Mouse (Mus musculus) thymus, adult 2 months (tissue): Measurements from ENCODE around the gene Hpf1. TPM values are rescaled to one million over a fixed set of nuclear protein-coding genes. Genes with fewer than 3 reads are reported as not detected.

Experiments used
- DNase-seq: peaks from one replicate; pipeline ENCODE4 v3.0.0; 2021
- H3K27ac ChIP-seq: fragments of 200-500 bp; 2 replicates; pipeline ENCODE4 v1.5.1; 2012; ENCODE audit warnings: low read length, control low read depth; ENCODE audit not compliant: control insufficient read depth, insufficient read depth
- H3K27me3 ChIP-seq: fragments of 200-500 bp; 2 replicates; pipeline ENCODE4 v1.6.1; 2012; ENCODE audit warnings: mild to moderate bottlenecking, low read length, moderate library complexity, mixed read lengths; ENCODE audit not compliant: control insufficient read depth, insufficient read depth
- H3K36me3 ChIP-seq: fragments of 200-500 bp; 2 replicates; pipeline ENCODE4 v1.6.1; 2012; ENCODE audit warnings: mild to moderate bottlenecking, low read length, moderate library complexity; ENCODE audit not compliant: control insufficient read depth, insufficient read depth
- H3K4me1 ChIP-seq: fragments of 200-500 bp; replicated peaks from 2 replicates; pipeline ENCODE4 v1.6.1; 2012; ENCODE audit warnings: low read length; ENCODE audit not compliant: control insufficient read depth, insufficient read depth
- H3K4me3 ChIP-seq: fragments of 200-500 bp; 2 replicates; pipeline ENCODE4 v1.5.1; 2012; ENCODE audit warnings: mild to moderate bottlenecking, low read length, control low read depth, moderate library complexity; ENCODE audit not compliant: control insufficient read depth, insufficient read depth
- CTCF ChIP-seq: fragments of 200-500 bp; IDR thresholded peaks from 2 replicates; pipeline ENCODE4 v1.5.1; 2012; ENCODE audit warnings: mild to moderate bottlenecking, control low read depth, low read length, moderate library complexity, borderline replicate concordance; ENCODE audit not compliant: control insufficient read depth, poor library complexity, insufficient read depth; ENCODE audit errors: extremely low read depth
- POLR2A ChIP-seq: fragments of 200-500 bp; IDR thresholded peaks from 2 replicates; pipeline ENCODE4 v1.6.1; 2012; ENCODE audit warnings: mild to moderate bottlenecking, low read length, control low read depth, moderate library complexity; ENCODE audit not compliant: control insufficient read depth, poor library complexity, insufficient read depth; ENCODE audit errors: extremely low read depth
- WGBS: fragments of 180-500 bp; shearing (Covaris S2); methylation state at CpG from one replicate; pipeline ENCODE4 v1.1.7; 2018; 5-methylcytosine and 5-hydroxymethylcytosine counted together
- polyA plus RNA-seq: library from polyadenylated mRNA; depleted of rRNA; stranded (reverse); fragments of >200 nt; gene quantifications from 2 replicates; pipeline ENCODE4 v1.2.3, GENCODE M21; 2012

The Hpf1 gene
- polyA plus RNA-seq, 1 experiment = 14.2 TPM

DNA sequence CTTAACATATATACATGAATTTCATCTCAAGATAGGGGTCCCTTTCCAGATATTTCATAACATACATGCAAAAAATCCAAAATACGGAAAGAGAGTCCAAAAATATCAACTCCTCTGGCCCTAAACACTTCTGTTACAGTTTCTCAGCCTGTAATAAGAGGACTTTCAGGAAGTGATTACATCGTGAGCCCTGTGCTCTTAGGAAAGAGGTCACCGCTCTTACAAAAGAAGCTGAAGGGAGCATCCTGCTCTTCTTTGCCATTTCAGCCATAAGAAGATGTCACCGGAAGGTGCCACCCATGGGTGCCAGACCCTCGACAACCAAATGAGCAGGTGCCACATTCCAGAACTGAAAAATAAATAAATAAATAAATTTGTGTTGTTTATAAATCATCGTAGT, 28.4 kb upstream of the Hpf1 start:
- no peak for DNase-seq
- Histone ChIP-seq H3K27ac (no peak overlapping the region), H3K4me3 (no peak overlapping the region), H3K4me1 (no peaks in the 10 kb centered on the region), H3K27me3 (no peaks in the 10 kb centered on the region), H3K36me3 (no peaks in the 10 kb centered on the region)
- 92% methylated on average over 6 of the region's 6 CpGs for WGBS
- TF ChIP-seq CTCF = no peak
- no peak for TF ChIP-seq POLR2A

DNA sequence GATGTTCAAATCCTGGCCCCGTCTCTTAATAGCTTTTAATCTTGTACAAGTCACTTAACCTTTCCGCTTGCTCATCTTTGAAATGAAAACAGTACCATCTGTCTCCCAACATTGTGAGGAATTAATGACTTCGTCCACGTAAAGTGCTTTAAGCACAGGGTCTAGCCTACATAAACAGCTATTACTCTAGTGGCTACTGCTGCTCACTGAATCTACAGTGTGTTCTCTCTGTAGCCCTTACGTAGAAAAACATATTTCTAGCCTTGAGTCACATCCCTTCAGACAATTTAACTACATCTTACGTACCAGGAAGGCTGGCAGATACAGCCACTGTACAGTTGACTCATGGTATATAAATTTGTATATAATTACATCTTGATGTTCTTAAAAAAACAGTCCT, 25.3 kb upstream of the Hpf1 start:
- Histone ChIP-seq H3K27ac (no peak overlapping the region), H3K36me3 (no peaks in the 10 kb centered on the region), H3K4me3 (no peak overlapping the region), H3K27me3 (no peaks in the 10 kb centered on the region), H3K4me1 (no peaks in the 10 kb centered on the region)
- TF ChIP-seq CTCF = no peak
- no peak for TF ChIP-seq POLR2A
- WGBS = 95% methylated on average over 6 of the region's 6 CpGs
- DNase-seq = no peak

DNA sequence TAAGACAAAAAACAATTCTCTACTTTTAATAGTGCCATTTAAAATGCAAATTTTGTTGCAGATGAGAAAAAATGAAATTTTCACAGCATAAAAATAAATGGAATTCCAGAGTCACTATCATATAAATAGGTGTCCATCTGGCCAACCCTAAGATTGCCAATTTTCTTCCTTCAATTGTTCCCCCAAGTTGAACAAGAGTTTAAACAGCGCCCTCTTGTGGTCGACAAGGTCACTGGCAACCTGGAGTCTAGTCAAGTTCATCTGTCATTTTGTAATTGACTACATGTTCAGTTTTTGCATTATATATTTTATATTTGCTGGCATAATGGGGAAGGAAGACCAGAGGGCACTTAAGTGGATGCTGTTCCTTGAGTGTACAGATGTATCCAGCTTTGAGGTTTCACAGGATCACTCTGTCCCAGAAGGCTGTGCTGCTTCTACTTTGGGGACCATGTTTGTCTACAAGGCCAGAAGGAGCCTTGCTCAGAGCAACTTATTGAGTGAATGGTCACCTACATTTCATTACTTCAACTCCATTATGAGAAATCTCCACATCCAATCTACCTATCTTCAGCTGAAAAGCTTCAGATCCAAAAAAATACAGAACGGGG, 24.6 kb upstream of the Hpf1 start:
- H3K36me3 ChIP-seq = no peaks in the 10 kb centered on the region
- no peak for TF ChIP-seq CTCF
- TF ChIP-seq POLR2A = no peak
- H3K4me3 ChIP-seq = no peak overlapping the region
- H3K4me1 ChIP-seq = no peaks in the 10 kb centered on the region
- WGBS = 33% methylated on average over 3 of the region's 3 CpGs
- no peaks in the 10 kb centered on the region for H3K27me3 ChIP-seq
- H3K27ac ChIP-seq = no peak overlapping the region
- peak; percentile 45 for DNase-seq

DNA sequence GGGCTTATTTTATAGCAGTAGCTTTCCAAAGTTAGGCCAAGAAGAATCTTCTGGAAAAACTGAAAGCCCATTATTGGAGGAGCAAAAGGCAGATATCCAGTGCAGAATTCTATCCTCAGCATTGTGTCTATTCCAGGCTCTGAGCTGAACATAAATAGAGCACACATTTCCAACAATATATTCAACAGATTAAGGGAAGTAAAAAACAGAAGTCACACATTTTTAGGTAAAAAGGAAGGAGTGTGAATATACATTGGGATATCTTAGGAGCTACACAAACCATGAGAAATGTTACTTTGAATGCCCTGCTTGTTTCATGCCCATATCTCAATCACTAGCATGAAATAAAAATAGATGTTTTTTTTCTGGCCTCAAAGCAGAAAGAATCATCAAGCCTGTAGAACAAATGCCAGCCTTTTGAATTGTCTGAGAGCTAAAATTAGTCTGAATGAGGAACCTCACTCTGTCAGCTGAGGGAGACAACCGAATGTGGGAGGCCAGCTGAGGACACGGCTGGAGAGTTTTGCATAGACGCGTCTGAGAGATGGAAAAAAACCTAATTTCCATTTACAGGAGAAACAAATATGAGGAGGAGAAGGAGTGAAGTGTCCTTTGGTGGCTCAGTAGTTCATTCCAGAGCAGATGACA, 22.6 kb upstream of the Hpf1 start:
- 12% methylated on average over 4 of the region's 4 CpGs for WGBS
- Histone ChIP-seq H3K36me3 (no peaks in the 10 kb centered on the region), H3K27ac (no peak overlapping the region), H3K4me1 (no peaks in the 10 kb centered on the region), H3K4me3 (no peak overlapping the region), H3K27me3 (no peaks in the 10 kb centered on the region)
- no peak for DNase-seq
- TF ChIP-seq CTCF (no peak), POLR2A (no peak)

DNA sequence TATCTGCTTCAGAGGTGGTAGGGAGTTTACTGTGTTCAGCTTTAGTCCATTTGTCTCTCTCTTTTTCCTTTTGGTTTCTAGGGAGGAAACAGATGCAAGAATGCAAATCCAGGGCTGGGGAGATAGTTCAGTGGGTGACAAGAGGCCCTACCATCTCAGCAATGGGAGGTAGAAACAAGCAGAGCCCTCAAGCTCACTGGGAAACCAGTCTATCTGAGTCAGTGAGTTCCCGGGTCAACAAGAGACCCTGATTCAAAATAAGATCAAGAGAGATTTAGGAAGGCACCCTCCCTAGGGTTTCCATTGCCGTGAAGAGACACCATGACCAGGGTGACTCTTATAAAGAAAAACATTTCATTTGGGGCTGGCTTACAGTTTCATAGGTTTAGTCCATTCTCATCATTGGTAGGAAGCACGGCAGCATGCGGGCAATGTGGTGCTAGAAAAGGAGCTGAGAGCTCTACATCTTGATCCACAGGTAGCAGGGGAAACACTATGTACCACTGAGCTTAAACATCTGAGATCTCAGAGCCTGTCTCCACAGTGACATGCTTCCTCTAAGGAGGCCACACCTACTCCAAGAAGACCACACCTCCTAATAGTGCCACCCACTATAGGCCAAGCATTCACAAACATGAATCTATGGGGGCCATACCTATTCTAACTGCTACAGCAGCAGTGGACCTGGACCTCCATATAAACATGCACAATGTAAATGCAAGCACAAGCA, 21.8 kb upstream of the Hpf1 start:
- H3K27ac ChIP-seq = no peak overlapping the region
- H3K4me1 ChIP-seq = no peaks in the 10 kb centered on the region
- H3K27me3 ChIP-seq = no peaks in the 10 kb centered on the region
- H3K4me3 ChIP-seq = no peak overlapping the region
- DNase-seq = no peak
- TF ChIP-seq CTCF (no peak), POLR2A (no peak)
- H3K36me3 ChIP-seq = no peaks in the 10 kb centered on the region
- 84% methylated on average over 4 of the region's 4 CpGs for WGBS

DNA sequence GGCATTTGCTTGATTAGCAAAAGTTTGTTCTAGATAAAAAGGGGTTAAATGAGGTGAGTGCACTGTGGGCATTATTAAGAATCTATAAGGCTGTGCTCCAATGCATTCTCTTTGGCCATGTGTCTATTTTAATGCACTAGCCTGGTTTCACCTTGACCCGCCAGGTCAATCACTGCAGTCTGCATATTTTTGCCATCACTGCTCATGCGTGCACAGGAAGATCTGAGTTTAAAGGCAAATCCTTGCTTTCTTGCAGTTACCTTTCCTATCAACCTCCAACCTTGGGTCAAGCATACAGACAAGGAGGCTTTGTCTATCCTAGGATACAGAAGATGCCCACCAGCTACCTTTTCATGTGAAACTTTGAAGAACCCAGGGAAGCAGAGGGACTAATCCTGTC, 20.5 kb upstream of the Hpf1 start:
- Histone ChIP-seq H3K36me3 (no peaks in the 10 kb centered on the region), H3K4me1 (no peaks in the 10 kb centered on the region), H3K4me3 (no peak overlapping the region), H3K27ac (no peak overlapping the region), H3K27me3 (no peaks in the 10 kb centered on the region)
- TF ChIP-seq CTCF = no peak
- TF ChIP-seq POLR2A = no peak
- WGBS = 98% methylated on average over 2 of the region's 2 CpGs
- no peak for DNase-seq
